Mouse (Mus musculus) left cerebral cortex, adult 18-20 months (tissue): Measurements from ENCODE around the gene Rpl32. TPM values are rescaled to one million over a fixed set of nuclear protein-coding genes. Genes with fewer than 3 reads are reported as not detected.
A peak's percentile ranks its signal among the peaks of the same experiment; 100 is the strongest.
"Not testable (repeated sequence)": the region's sequence is repeated elsewhere in the genome, so short reads cannot be mapped to it uniquely, and the experiment has no call there.

Source experiments
- DNase-seq, 2 experiments: peaks; one replicate each; pipeline ENCODE4 v3.0.0; 2021 to 2022; ENCODE audit warnings: low spot score in 2 of 2, mixed read lengths in 1 of 2
- long read RNA-seq, 2 experiments: library from polyadenylated mRNA; stranded (forward); transcript quantifications; one replicate each; pipeline ENCODE4 v2.0.0; 2021
- total RNA-seq, 2 experiments: library from RNA; stranded (reverse); gene quantifications; 2 replicates each; pipeline ENCODE4 v1.2.3; 2021

The Rpl32 gene
- 100 to 1,000 TPM; 512 to 513 TPM for total RNA-seq
- long read RNA-seq, experiment 1, transcript Rpl32-201 (4 exons, 517 nt), result major isoform, 58 of 63 reads
- long read RNA-seq, experiment 1, partial matches to known transcripts, result 1 of 63 reads
- long read RNA-seq, experiment 1, other reads (novel, unspliced or antisense), result 0 of 63 reads
- long read RNA-seq, experiment 2, transcript Rpl32-201 (4 exons, 517 nt), result major isoform, 78 of 85 reads
- long read RNA-seq, experiment 2, partial matches to known transcripts, result 3 of 85 reads
- long read RNA-seq, experiment 2, other reads (novel, unspliced or antisense), result 0 of 85 reads

- peak; percentile 83 to 91 for DNase-seq
Observed at GRCm38 (mm10) chr6:115808488-115809231, at the start of gene Rpl32. TSS of gene Rpl32 (minus strand) at chr6:115808747.

- DNase-seq, result peak in 1 of 2 experiments; percentile 30
Observed at GRCm38 (mm10) chr6:115856361-115856745, 47.8 kb upstream of the Rpl32 start.

- DNase-seq, result no peak
Observed at GRCm38 (mm10) chr6:115855733-115856360, 47.3 kb upstream of the Rpl32 start.

GRCm38 (mm10) chr6:115854432-115854831, 45.9 kb upstream of the Rpl32 start:
- no peak for DNase-seq

DNA sequence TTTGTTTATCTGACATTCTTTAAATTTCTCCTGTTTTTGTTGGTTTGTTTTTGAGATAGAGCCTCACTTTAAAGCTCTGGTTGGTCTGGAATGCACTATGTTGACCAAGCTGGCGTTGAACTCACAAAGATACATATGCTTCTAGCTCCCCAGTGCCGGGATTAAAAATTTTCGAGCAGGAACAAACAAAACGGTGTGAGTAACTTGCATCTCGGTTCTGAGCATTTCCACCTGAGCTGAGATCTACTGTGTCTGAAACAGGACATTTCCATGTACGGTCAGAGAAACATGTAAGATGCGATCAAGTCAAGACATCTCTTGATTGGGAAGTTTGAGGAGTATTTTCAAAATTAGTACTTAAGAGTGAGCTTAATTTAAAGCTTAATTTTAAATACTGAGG, 45.4 kb upstream of the Rpl32 start:
- DNase-seq, result no peak

- DNase-seq, result peak; percentile 97 to 99
Observed at GRCm38 (mm10) chr6:115853091-115853813, 44.7 kb upstream of the Rpl32 start, which contains the start of the genes Mbd4 and Ift122. TSS of gene Mbd4 (minus strand) at chr6:115853371. TSS of gene Ift122 (plus strand) at chr6:115853470.

DNA sequence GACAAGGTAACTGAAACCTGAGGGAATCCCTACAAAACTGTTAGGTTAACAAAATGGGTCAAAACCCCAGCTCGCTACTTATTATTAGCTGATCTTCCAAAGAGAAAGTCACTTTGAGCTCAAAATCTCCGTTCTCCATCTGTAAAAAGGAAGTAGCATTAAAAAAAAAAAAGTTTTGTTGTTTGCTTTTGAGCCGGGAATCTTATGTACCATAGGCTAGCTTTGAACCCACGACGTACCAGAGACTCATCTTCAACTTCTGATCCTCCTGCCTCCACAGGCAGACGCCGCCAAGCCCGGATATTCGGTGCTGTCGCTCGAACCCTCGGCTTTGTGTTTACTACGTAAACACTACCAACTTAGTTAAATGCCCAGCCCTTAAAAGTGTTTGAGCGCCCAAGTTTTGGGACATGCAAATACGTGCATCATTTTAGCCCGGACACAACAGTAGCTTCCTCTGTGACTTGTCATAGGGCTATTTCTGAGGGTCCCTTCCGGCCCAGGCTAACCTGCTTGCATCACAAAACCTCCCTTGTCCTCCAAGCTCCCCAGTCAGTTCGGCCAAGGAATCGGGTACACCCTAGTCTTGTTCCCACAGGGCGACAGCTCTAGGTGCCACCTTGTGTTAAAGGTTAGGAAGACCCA, 44.0 kb upstream of the Rpl32 start:
- no peak for DNase-seq

GRCm38 (mm10) chr6:115848598-115849304, 40.2 kb upstream of the Rpl32 start:
- no peak for DNase-seq

- DNase-seq, result peak; percentile 66 to 68
Observed at GRCm38 (mm10) chr6:115846640-115847411, 38.3 kb upstream of the Rpl32 start.

DNA sequence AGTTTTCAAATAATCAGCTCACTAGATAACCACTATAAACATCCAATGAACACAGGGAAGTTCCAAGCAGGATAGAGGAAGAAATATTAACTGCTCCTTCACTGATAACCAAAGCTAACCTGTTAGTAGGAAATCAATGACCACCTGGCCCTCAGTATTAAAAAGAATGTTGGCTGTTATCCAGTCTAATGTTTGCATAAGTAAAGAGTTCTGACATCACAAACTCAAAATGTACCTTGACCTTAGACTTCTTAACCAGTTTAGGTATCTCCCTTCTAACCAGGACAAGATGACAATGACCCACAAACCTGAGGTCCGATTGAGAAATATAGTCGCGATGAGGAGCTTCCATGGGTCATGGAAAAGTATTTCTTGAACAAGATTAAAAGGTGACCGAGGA, 36.5 kb upstream of the Rpl32 start:
- no peak for DNase-seq

DNA sequence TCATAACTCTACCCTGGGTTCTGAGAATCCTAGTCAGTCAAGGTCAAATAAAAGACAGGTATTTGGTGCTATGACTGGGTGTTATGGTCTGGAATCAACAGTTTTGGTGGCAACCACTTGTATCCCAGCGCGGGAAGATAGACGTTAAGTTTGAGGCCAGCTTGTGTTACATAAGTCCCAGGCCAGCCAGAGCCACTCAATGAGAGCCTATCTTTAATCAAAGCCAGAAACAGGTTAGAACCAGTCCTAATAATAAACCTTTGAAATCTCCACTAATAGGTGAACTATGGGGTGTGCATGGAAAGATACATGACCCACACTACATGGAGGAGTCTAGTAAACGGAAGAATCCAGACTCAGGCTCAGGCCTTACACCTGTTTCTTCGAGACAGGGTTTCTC, 30.2 kb upstream of the Rpl32 start:
- DNase-seq, result no peak

DNA sequence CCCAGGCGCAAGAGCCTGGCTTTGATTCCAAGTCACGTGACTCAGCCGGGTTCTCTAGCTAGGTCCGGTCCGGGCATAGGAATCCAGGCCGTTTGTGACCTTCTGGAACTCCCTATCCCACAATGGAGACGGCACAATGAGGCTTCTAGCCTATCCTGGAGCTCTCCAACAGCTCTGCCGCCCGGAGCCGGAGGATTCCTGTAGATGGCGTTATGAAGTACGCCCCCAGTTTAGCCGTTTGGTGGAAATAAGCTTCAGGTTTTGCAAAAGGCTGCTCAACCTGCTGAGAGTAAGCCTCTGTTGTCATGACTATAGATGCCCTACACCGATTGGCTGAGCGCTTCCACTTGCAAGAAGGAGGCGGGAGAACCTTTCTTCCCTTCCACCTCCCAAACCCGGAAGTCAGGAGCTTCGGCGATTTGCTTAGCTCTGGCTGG, 29.6 kb upstream of the Rpl32 start, which contains the start of gene Efcab12:
Gene Efcab12, minus strand, starts transcription at position 252 of the 437 bp plus-strand sequence.
- DNase-seq, result peak; percentile 66 to 76

DNA sequence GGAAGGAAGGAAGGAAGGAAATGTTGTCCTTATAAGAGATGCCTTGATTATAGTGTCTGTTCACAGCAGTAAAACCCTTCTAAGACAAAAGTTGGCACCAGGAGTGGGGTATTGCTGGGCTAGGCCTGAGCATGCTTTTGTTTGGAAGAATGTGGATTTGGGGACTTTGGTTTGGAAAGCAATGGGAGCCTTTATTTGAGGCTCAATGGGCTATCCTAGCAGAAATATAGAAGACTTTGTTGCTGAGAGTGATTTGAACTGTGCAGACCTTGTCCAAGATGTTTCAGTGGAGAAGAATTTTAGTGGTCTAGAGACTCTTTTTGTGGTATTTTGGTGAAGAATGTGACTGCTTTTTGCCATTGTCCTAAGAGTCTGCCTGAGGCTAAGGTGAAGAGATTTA, 25.3 kb upstream of the Rpl32 start:
- DNase-seq, result no peak

DNA sequence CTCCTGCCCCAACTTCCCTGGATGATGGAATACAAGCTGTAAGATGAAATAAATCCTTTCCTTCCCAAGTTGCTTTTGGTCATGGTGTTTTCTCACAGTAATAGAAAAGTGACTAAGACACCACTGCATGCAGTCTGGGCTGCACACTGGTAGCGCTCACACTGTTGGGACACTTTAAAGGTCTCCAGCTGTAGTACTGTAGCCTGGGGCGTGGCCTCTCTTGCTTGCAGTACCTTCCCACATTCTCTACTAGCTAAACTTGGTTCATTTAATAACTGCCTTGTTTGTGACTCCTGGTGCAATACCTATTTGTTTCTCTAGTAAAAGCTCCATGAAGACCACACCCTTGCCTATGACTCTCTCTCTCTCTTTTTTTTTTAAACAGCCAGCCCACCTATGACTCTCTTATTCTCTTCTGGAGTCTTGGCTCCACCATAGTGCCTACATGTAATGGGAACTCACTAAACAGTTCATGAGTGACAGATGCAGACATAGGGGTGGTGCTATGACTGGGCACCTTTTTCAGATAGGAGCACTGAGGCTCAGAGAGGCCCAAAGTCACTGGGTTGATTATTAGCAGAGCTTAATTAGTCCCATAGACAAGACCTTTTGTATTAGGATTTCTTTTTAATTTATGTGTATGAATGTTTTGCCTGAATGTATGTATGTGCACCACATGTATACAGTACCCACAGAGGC, 23.8 kb upstream of the Rpl32 start:
- no peak for DNase-seq

DNA sequence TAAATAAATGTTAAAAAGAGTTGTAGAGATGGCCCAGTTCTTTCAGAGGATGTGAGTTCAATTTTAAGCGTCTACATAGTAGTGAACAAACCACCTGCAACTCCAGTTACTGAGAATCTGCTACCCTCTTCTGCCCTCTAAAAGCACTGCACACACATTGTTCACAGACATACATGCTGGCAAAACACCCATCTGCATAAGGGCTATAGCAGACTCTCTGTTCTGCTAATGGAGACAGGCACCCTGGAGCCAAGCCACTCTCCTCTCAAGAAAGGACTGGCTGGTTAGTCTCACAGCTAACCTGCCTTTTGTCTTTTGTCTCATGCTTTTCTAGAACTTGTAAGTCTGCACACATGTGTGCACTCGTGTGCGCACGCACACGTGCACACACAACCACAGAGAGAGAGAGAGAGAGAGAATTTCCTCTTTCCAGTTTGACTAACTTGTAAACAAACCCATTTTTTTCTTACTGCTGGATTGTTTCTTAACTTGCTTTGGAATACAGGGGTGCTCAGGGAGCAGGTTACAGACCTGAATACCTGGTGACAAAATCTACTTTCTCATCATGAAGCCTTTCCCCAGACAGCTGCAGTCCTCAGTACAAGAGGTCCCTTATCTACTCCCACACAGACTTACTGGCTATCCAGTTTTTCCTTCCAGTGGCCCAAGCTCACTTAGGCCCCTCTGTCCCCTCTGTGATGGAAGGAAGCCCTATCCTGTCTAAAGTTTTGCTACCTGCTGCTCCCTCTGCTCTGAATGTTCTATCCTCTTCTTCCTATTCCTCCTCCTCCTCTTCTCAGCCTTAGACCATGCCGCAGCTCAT, 22.4 kb upstream of the Rpl32 start:
- DNase-seq, result no peak

- not testable (repeated sequence) for DNase-seq
Observed at GRCm38 (mm10) chr6:115823850-115824464, 15.4 kb upstream of the Rpl32 start.
